Mouse (Mus musculus) bone marrow, adult 2 months (tissue): ENCODE data around the gene Mrm3. TPM values are rescaled to one million over a fixed set of nuclear protein-coding genes. Genes with fewer than 3 reads are reported as not detected.

Experiments used
- H3K27ac ChIP-seq: fragments of 200-500 bp; 2 replicates; pipeline ENCODE4 v1.5.1; 2012; ENCODE audit warnings: low read depth, mild to moderate bottlenecking, control low read depth, inconsistent platforms, low read length; ENCODE audit not compliant: control insufficient read depth, poor library complexity, insufficient read depth
- H3K4me1 ChIP-seq: fragments of 200-500 bp; 2 replicates; pipeline ENCODE4 v1.6.1; 2011; ENCODE audit warnings: low read length; ENCODE audit not compliant: control insufficient read depth, insufficient read depth
- H3K4me3 ChIP-seq: fragments of 200-500 bp; replicated peaks from 2 replicates; pipeline ENCODE3; 2011; ENCODE audit warnings: mild to moderate bottlenecking, low read depth, low read length, control low read depth; ENCODE audit not compliant: control insufficient read depth
- CTCF ChIP-seq: fragments of 200-500 bp; IDR thresholded peaks from 2 replicates; pipeline ENCODE4 v1.5.1; 2011; ENCODE audit warnings: low read length, control low read depth; ENCODE audit not compliant: control insufficient read depth, insufficient read depth
- POLR2A ChIP-seq: fragments of 200-500 bp; IDR thresholded peaks from 2 replicates; pipeline ENCODE4 v1.6.1; 2011; ENCODE audit warnings: low read depth, mild to moderate bottlenecking, control low read depth, low read length, borderline replicate concordance; ENCODE audit not compliant: control insufficient read depth
- WGBS: fragments of 180-500 bp; shearing (Covaris S2); methylation state at CpG from one replicate; pipeline ENCODE4 v1.1.7; 2018; 5-methylcytosine and 5-hydroxymethylcytosine counted together
- polyA plus RNA-seq: library from polyadenylated mRNA; stranded (reverse); fragments of >200 nt; gene quantifications from 2 replicates; pipeline ENCODE4 v1.2.4, GENCODE M21; 2011; ENCODE audit warnings: low replicate concordance; ENCODE audit not compliant: missing spikeins, insufficient read depth, insufficient read length

Gene Mrm3
- polyA plus RNA-seq, 1 experiment, result 8.0 TPM

GRCm38 (mm10) chr11:76272440-76272839, 28.9 kb downstream of the Mrm3 start:
- Histone ChIP-seq H3K27ac (no peak overlapping the region), H3K4me3 (no peak overlapping the region), H3K4me1 (no peaks in the 10 kb centered on the region)
- 73% methylated on average over 4 of the region's 4 CpGs for WGBS
- TF ChIP-seq CTCF, result no peak
- TF ChIP-seq POLR2A, result no peak

DNA sequence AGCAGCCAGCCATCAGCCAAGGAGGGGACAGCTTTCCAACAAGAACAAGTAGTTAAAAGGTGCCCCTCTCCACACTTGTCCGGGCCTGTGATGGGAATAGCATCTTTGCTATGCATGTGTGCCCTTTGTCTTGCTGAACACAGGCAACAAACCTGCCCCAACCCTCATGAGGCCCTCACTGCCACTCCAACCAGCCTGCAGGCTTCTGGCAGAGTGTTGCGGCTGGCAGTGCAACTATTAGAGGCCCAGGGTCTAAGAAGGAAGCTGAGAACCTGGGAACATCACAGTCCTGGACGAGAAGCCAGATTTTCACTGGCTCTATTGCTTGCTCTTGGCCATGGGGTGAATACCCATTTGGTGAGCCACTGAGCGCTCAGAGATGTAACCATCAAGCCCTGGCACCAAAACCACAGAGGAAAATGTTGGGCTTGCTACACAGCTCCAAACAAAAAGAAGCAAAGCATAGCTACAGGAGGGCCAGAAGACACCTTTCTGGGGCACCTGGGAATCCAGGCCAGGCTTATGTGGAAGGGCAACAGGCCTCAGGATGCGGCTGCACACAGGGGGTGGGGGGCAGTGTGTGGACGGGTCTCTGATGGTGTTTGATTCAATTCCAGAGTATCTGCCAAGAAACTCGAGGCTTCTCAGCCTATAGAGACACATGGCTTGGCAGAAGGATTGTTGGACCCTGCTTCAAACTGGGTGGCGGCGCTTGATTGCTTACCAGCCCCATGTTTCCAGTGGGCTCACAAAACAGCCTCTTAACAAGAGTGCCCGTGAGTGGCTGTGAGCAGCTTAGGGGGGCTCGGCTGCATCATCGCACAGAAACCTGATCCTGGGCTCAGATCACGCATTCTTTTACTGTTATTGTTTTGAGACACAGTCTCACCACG, 35.7 kb downstream of the Mrm3 start:
- no peak overlapping the region for H3K27ac ChIP-seq
- TF ChIP-seq POLR2A (no peak), CTCF (no peak)
- WGBS, result 79% methylated on average over 14 of the region's 14 CpGs
- no peaks in the 10 kb centered on the region for H3K4me1 ChIP-seq
- no peak overlapping the region for H3K4me3 ChIP-seq

DNA sequence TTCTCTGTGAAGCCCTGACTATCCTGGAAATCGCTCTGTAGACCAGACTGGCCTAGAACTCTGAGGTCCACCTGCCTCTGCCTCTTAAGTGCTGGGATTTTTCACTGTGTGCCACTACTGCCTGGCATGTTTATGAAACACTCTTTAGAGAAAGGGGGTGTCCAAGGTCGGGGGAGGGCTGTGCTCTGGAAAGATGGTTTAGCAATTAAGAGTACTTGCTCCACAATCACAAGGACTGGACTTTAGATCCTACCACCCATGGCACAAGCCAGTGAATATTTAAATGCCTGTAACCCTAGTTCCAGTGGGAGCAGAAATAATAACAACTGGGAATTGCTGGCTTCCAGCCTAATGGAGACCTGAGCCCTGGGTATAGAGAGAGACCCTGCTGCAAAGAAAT, 36.5 kb downstream of the Mrm3 start:
- H3K4me1 ChIP-seq, result no peaks in the 10 kb centered on the region
- WGBS, result 64% methylated on average over 2 of the region's 2 CpGs
- H3K4me3 ChIP-seq, result no peak overlapping the region
- no peak overlapping the region for H3K27ac ChIP-seq
- TF ChIP-seq POLR2A (no peak), CTCF (no peak)

DNA sequence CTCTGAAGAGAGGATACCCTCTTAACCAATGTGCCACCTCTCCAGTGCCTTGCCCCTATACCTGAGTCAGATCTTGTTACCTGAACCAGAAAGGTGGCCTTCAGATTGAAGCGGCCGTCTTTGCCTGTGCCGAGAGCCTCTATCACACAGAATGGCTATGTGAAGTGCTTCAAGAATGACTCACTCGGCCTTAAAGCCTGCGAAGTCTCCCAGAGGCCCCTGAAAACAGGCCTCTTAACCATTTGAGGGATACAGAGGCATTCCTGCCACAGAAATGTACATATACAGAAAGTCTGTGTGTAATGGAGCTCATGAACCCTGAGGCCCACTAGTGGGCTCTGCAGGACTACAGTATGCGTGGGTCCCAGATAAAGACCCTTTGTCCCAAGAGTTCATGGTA, 40.3 kb downstream of the Mrm3 start:
- H3K4me1 ChIP-seq, result peaks cover 2% of the 10 kb centered on the region; the same call in 1 of the 2 replicates
- 91% methylated on average over 6 of the region's 6 CpGs for WGBS
- H3K27ac ChIP-seq, result no peak overlapping the region
- no peak overlapping the region for H3K4me3 ChIP-seq
- TF ChIP-seq CTCF, result no peak
- no peak for TF ChIP-seq POLR2A

- Histone ChIP-seq H3K27ac (no peak overlapping the region), H3K4me3 (no peak overlapping the region), H3K4me1 (peaks cover 2% of the 10 kb centered on the region; the same call in 1 of the 2 replicates)
- no peak for TF ChIP-seq POLR2A
- no peak for TF ChIP-seq CTCF
- 44% methylated on average over 7 of the region's 7 CpGs for WGBS
These were observed 42.0 kb downstream of the Mrm3 start for GRCm38 (mm10) chr11:76285431-76286075.

DNA sequence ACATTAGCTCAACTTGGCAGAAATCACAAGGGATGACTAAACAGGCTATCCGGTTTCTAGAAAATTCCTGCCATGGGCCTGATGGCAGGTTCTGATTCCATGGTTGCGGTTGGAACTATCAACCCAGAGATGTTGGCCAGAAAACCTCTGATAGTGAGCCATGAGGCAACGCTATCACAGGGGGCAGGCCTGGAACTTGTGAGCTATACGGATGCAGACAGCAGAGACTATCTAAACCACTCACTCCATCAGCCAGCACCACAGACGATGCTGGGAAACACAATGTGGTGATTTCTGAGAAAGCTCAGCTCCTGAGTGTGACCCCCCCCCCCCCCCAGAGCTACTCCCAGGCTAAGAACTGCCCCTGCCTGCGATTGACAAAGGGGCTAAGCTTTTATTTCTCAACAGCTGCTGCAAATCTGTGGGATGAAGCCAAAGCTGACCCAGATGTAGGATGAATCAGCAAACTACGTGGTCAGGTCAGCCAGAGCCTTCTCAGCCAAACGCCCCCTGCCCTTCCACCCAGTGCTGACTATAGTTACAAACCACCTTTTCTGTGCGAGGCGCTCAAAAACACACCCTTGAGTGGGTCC, 43.1 kb downstream of the Mrm3 start:
- 55% methylated on average over 10 of the region's 10 CpGs for WGBS
- peaks cover 2% of the 10 kb centered on the region; the same call in 1 of the 2 replicates for H3K4me1 ChIP-seq
- no peak overlapping the region for H3K27ac ChIP-seq
- no peak overlapping the region for H3K4me3 ChIP-seq
- TF ChIP-seq POLR2A (no peak), CTCF (no peak)

- 81% methylated on average over 10 of the region's 10 CpGs for WGBS
- Histone ChIP-seq H3K4me1 (peaks cover 2% of the 10 kb centered on the region; the same call in 1 of the 2 replicates), H3K4me3 (no peak overlapping the region), H3K27ac (no peak overlapping the region)
- no peak for TF ChIP-seq CTCF
These were observed 43.8 kb downstream of the Mrm3 start for GRCm38 (mm10) chr11:76287301-76287700.

GRCm38 (mm10) chr11:76288645-76289044, 45.1 kb downstream of the Mrm3 start:
- TF ChIP-seq POLR2A, result no peak
- TF ChIP-seq CTCF, result no peak
- H3K27ac ChIP-seq, result 0 out of 2 replicates have a peak overlapping the region, but pooled peaks have one; percentile 11
- 67% methylated on average over 6 of the region's 6 CpGs for WGBS
- no peak overlapping the region for H3K4me3 ChIP-seq
- peaks cover 2% of the 10 kb centered on the region; the same call in 1 of the 2 replicates for H3K4me1 ChIP-seq
